Mouse (Mus musculus): ENCODE data around the gene Neu4. TPM values are rescaled to one million over a fixed set of nuclear protein-coding genes. Genes with fewer than 3 reads are reported as not detected.
"Not testable (repeated sequence)": the region's sequence is repeated elsewhere in the genome, so short reads cannot be mapped to it uniquely, and the experiment has no call there.

Neu4 gene
- polyA plus RNA-seq, 1 experiment: not detected

DNA sequence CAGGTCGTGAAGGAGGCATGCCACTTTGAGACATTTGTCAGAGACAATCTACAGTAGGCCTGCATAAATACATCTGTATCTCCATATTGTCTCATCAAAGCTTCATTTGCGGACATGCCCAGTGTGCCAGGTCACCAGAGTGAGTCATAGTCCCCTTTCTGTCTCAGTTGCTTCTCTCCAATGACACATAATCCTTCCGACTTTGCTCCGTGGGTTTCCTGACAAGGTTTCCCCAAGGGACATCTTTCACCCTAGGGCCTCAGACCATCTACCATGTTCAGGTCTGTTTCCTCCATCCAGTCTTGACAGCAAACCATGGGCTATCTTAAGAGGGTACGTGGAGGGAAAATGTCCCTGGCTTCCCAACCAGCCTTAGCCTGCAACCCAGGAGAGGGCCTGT, 30.9 kb downstream of the Neu4 start:
- TF ChIP-seq EP300 (IDR thresholded peaks at IDR 0.05; ENCODE audit: insufficient read depth, low read depth, low read length) (no peak), CTCF (IDR thresholded peaks at IDR 0.05; ENCODE audit: low read depth, low read length) (no peak), POLR2A (IDR thresholded peaks at IDR 0.05; ENCODE audit: insufficient read depth, low read length) (no peak)
- H3K36me3 ChIP-seq (ENCODE audit: control insufficient read depth, insufficient read depth, low read length, poor library complexity, severe bottlenecking): no peaks in the 10 kb centered on the region
- no peak overlapping the region for H3K9ac ChIP-seq (ENCODE audit: low read depth, poor library complexity, severe bottlenecking)
- H3K4me1 ChIP-seq (ENCODE audit: control insufficient read depth, insufficient read depth, low read length): no peaks in the 10 kb centered on the region
- H3K27ac ChIP-seq (ENCODE audit: insufficient read depth, low read length): no peak overlapping the region
- H3K9me3 ChIP-seq (replicated peaks; ENCODE audit: control insufficient read depth, insufficient read depth, low read length, poor library complexity, severe bottlenecking): no peaks in the 10 kb centered on the region
- no peak overlapping the region for H3K4me3 ChIP-seq (ENCODE audit: low read depth, low read length)
- H3K27me3 ChIP-seq (ENCODE audit: control insufficient read depth, insufficient read depth, low read length, poor library complexity, severe bottlenecking): no peaks in the 10 kb centered on the region

DNA sequence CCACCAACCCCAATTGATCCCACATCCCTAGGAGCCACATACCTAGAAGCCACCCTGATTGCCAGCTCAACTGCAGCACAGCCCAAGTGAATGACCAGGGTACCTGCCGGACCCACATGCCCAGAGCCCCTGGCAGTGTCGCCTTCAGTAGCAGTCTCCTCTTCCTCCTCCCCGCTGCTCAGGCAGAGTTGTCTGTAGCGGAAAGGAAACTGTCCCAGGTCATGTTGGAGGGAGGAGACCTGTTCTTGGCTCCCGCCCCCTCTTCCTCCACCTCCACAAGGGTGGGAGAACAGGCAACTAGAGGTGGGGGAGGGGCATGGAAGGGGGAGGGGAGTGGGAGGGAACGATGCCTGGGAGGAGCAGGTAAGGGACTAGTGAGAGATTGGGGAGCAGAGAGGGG, 32.1 kb downstream of the Neu4 start, which contains the start of gene Pdcd1:
Gene Pdcd1 (minus strand): TSS at position 181 of the 400 bp plus-strand sequence.
- no peaks in the 10 kb centered on the region for H3K27me3 ChIP-seq (ENCODE audit: control insufficient read depth, insufficient read depth, low read length, poor library complexity, severe bottlenecking)
- no peak within 1 kb of the TSS for H3K4me3 ChIP-seq (ENCODE audit: low read depth, low read length)
- H3K9ac ChIP-seq (ENCODE audit: low read depth, poor library complexity, severe bottlenecking): no peak within 1 kb of the TSS
- H3K27ac ChIP-seq (ENCODE audit: insufficient read depth, low read length): no peak within 1 kb of the TSS
- no peaks in the 10 kb centered on the region for H3K36me3 ChIP-seq (ENCODE audit: control insufficient read depth, insufficient read depth, low read length, poor library complexity, severe bottlenecking)
- H3K4me1 ChIP-seq (ENCODE audit: control insufficient read depth, insufficient read depth, low read length): no peaks in the 10 kb centered on the region
- H3K9me3 ChIP-seq (replicated peaks; ENCODE audit: control insufficient read depth, insufficient read depth, low read length, poor library complexity, severe bottlenecking): no peaks in the 10 kb centered on the region
- TF ChIP-seq POLR2A (IDR thresholded peaks at IDR 0.05; ENCODE audit: insufficient read depth, low read length) (no peak), EP300 (IDR thresholded peaks at IDR 0.05; ENCODE audit: insufficient read depth, low read depth, low read length) (no peak), CTCF (IDR thresholded peaks at IDR 0.05; ENCODE audit: low read depth, low read length) (no peak)

DNA sequence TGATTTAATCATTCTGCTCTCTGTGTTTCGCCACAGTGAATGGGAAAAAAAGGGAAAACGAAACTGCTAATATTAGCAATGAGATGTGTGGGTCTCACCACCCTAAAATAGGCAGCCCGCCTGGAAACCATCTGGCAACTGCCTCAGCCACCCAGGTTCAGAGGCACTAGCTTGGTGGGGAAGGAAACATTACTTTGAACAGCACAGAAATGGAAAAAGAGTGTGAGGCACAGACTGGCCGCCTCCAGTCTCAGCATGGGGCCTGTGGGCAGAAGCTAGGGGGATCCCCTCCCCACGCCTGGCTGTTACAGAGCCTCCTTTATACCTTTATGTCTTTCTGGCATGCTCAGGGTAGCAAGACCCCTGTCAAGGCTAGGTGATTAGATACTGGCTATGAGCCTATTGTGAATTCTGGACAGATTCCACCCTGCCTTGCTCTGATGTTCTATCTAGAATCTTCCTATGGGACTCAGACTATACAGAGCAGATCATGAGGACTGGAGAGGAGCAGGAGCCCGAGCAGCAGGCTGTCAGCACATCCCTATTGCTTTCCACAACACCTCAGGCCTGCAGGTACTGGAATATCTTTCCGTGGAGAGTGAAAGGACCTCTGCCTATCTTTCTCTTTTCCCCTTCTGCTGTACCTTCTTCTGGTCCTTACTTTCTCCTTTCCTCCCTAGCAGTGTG, 33.4 kb downstream of the Neu4 start:
- no peak overlapping the region for H3K27ac ChIP-seq (ENCODE audit: insufficient read depth, low read length)

DNA sequence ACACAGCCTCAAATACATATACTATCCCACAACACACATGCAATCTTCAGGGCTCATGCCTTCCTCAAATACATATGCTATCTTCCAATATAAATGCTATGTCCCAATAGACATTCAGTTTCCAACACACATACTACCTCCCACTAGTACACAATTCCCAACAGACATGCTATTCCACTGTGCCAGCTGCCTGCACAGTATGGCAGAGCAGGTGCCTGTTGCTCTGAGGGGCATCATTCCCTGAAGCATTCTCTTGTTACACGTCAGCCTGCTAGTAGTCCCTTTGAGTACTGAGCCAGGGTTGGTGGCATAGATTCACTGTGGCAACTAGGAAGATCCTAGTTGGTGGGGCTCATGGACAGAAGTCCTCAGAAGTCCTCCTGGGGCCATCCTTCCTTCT, 34.2 kb downstream of the Neu4 start:
- H3K4me3 ChIP-seq (ENCODE audit: low read depth, low read length): no peak overlapping the region
- no peak overlapping the region for H3K9ac ChIP-seq (ENCODE audit: low read depth, poor library complexity, severe bottlenecking)
- no peak for TF ChIP-seq CTCF (IDR thresholded peaks at IDR 0.05; ENCODE audit: low read depth, low read length)
- no peak for TF ChIP-seq POLR2A (IDR thresholded peaks at IDR 0.05; ENCODE audit: insufficient read depth, low read length)
- no peak for TF ChIP-seq EP300 (IDR thresholded peaks at IDR 0.05; ENCODE audit: insufficient read depth, low read depth, low read length)
- no peak overlapping the region for H3K27ac ChIP-seq (ENCODE audit: insufficient read depth, low read length)
- H3K27me3 ChIP-seq (ENCODE audit: control insufficient read depth, insufficient read depth, low read length, poor library complexity, severe bottlenecking): no peaks in the 10 kb centered on the region
- no peaks in the 10 kb centered on the region for H3K4me1 ChIP-seq (ENCODE audit: control insufficient read depth, insufficient read depth, low read length)
- H3K9me3 ChIP-seq (replicated peaks; ENCODE audit: control insufficient read depth, insufficient read depth, low read length, poor library complexity, severe bottlenecking): no peaks in the 10 kb centered on the region
- no peaks in the 10 kb centered on the region for H3K36me3 ChIP-seq (ENCODE audit: control insufficient read depth, insufficient read depth, low read length, poor library complexity, severe bottlenecking)

More for the DNA sequence above, 33.4 kb downstream of the Neu4 start:
- H3K9ac ChIP-seq (ENCODE audit: low read depth, poor library complexity, severe bottlenecking): no peak overlapping the region
- TF ChIP-seq POLR2A (IDR thresholded peaks at IDR 0.05; ENCODE audit: insufficient read depth, low read length) (no peak), EP300 (IDR thresholded peaks at IDR 0.05; ENCODE audit: insufficient read depth, low read depth, low read length) (no peak), CTCF (IDR thresholded peaks at IDR 0.05; ENCODE audit: low read depth, low read length) (no peak)
- H3K9me3 ChIP-seq (replicated peaks; ENCODE audit: control insufficient read depth, insufficient read depth, low read length, poor library complexity, severe bottlenecking): no peaks in the 10 kb centered on the region
- no peaks in the 10 kb centered on the region for H3K27me3 ChIP-seq (ENCODE audit: control insufficient read depth, insufficient read depth, low read length, poor library complexity, severe bottlenecking)
- H3K36me3 ChIP-seq (ENCODE audit: control insufficient read depth, insufficient read depth, low read length, poor library complexity, severe bottlenecking): no peaks in the 10 kb centered on the region
- H3K4me3 ChIP-seq (ENCODE audit: low read depth, low read length): no peak overlapping the region
- H3K4me1 ChIP-seq (ENCODE audit: control insufficient read depth, insufficient read depth, low read length): no peaks in the 10 kb centered on the region

DNA sequence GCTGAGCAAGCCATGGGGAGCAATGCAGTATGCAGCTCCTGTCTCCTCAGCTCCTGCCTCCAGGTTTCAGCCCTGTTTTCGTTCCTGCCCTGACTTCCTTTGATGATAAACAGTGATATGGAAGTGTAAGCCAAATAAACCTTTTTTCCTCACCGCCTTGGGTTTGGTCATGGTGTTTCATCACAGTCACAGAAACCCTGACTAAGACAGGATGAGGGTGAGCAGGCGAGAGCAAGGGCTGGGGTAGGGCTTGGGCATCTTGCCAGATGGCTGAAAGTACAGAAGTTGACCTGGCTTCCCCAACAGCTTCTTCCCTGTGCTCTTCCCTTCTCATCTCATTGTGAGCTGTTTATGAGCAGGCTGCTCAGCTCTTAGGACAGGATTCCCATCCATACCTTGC, 35.7 kb downstream of the Neu4 start:
- TF ChIP-seq CTCF (IDR thresholded peaks at IDR 0.05; ENCODE audit: low read depth, low read length): no peak
- TF ChIP-seq EP300 (IDR thresholded peaks at IDR 0.05; ENCODE audit: insufficient read depth, low read depth, low read length): no peak
- TF ChIP-seq POLR2A (IDR thresholded peaks at IDR 0.05; ENCODE audit: insufficient read depth, low read length): no peak
- no peaks in the 10 kb centered on the region for H3K4me1 ChIP-seq (ENCODE audit: control insufficient read depth, insufficient read depth, low read length)
- no peak overlapping the region for H3K9ac ChIP-seq (ENCODE audit: low read depth, poor library complexity, severe bottlenecking)
- no peaks in the 10 kb centered on the region for H3K9me3 ChIP-seq (replicated peaks; ENCODE audit: control insufficient read depth, insufficient read depth, low read length, poor library complexity, severe bottlenecking)
- H3K36me3 ChIP-seq (ENCODE audit: control insufficient read depth, insufficient read depth, low read length, poor library complexity, severe bottlenecking): no peaks in the 10 kb centered on the region
- H3K27ac ChIP-seq (ENCODE audit: insufficient read depth, low read length): no peak overlapping the region
- H3K27me3 ChIP-seq (ENCODE audit: control insufficient read depth, insufficient read depth, low read length, poor library complexity, severe bottlenecking): no peaks in the 10 kb centered on the region
- H3K4me3 ChIP-seq (ENCODE audit: low read depth, low read length): no peak overlapping the region

DNA sequence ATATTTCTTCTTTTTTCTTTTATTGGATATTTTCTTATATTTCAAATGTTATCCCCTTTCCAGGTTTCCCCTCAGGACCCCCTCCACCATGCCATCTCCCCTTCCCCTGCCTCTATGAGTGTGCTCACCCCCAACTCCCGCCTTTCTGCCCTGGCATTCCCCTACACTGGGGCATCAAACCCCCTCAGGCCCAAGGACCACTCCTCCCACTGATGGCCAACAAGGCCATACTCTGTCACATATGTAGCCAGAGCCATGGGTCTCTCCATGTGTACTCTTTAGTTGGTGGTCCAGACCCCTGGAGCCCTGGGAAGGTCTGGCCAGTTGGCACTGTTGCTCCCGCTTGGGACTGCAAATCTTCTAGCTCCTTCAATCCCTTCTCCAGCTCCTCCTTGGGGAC, 37.1 kb downstream of the Neu4 start:
- no peaks in the 10 kb centered on the region for H3K9me3 ChIP-seq (replicated peaks; ENCODE audit: control insufficient read depth, insufficient read depth, low read length, poor library complexity, severe bottlenecking)
- H3K9ac ChIP-seq (ENCODE audit: low read depth, poor library complexity, severe bottlenecking): no peak overlapping the region
- H3K4me3 ChIP-seq (ENCODE audit: low read depth, low read length): no peak overlapping the region
- H3K27me3 ChIP-seq (ENCODE audit: control insufficient read depth, insufficient read depth, low read length, poor library complexity, severe bottlenecking): no peaks in the 10 kb centered on the region
- no peaks in the 10 kb centered on the region for H3K36me3 ChIP-seq (ENCODE audit: control insufficient read depth, insufficient read depth, low read length, poor library complexity, severe bottlenecking)
- no peak overlapping the region for H3K27ac ChIP-seq (ENCODE audit: insufficient read depth, low read length)
- H3K4me1 ChIP-seq (ENCODE audit: control insufficient read depth, insufficient read depth, low read length): no peaks in the 10 kb centered on the region
- TF ChIP-seq CTCF (IDR thresholded peaks at IDR 0.05; ENCODE audit: low read depth, low read length) (no peak), POLR2A (IDR thresholded peaks at IDR 0.05; ENCODE audit: insufficient read depth, low read length) (no peak), EP300 (IDR thresholded peaks at IDR 0.05; ENCODE audit: insufficient read depth, low read depth, low read length) (no peak)

DNA sequence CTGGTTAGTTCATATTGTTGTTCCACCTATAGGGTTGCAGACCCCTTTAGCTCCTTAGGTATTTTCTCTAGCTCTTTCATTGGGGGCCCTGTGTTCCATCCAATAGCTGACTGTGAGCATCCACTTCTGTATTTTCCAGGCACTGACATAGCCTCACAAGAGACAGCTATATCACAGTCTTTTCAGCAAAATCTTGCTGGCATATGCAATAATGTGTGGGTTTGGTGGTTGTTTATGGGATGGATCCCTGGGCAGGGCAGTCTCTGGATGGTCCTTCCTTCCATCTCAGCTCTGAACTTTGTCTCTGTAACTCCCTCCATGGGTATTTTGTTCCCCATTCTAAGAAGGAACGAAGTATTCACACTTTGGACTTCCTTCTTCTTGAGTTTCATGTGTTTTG, 38.0 kb downstream of the Neu4 start:
- H3K4me1 ChIP-seq (ENCODE audit: control insufficient read depth, insufficient read depth, low read length); H3K27me3 ChIP-seq (ENCODE audit: control insufficient read depth, insufficient read depth, low read length, poor library complexity, severe bottlenecking); H3K4me3 ChIP-seq (ENCODE audit: low read depth, low read length); H3K36me3 ChIP-seq (ENCODE audit: control insufficient read depth, insufficient read depth, low read length, poor library complexity, severe bottlenecking); H3K9me3 ChIP-seq (replicated peaks; ENCODE audit: control insufficient read depth, insufficient read depth, low read length, poor library complexity, severe bottlenecking); H3K9ac ChIP-seq (ENCODE audit: low read depth, poor library complexity, severe bottlenecking); H3K27ac ChIP-seq (ENCODE audit: insufficient read depth, low read length): not testable (repeated sequence)

Data from ES-Bruce4 (cell line).